Mouse (Mus musculus): ENCODE measurements around the gene Cutal. TPM values are rescaled to one million over a fixed set of nuclear protein-coding genes. Genes with fewer than 3 reads are reported as not detected.
A peak's percentile ranks its signal among the peaks of the same experiment; 100 is the strongest.

Gene Cutal
- polyA plus RNA-seq, 1 experiment from 2014 or later, result 0.65 TPM

GRCm38 (mm10) chr2:34880054-34880453, 5.9 kb downstream of the Cutal start:
- WGBS, result 81% methylated on average over 10 of the region's 10 CpGs
- ATAC-seq (ENCODE audit: low read depth), result no peak
- H3K36me3 ChIP-seq (ENCODE audit: control insufficient read depth, insufficient read depth, low read length), result no peaks in the 10 kb centered on the region
- H3K4me1 ChIP-seq (replicated peaks; ENCODE audit: control insufficient read depth, insufficient read depth, low read length), result no peaks in the 10 kb centered on the region
- H3K4me2 ChIP-seq (ENCODE audit: low read depth, low read length), result no peak overlapping the region
- no peak overlapping the region for H3K9ac ChIP-seq (ENCODE audit: low read length)
- H3K4me3 ChIP-seq (ENCODE audit: low read length), result no peak overlapping the region
- H3K27me3 ChIP-seq (ENCODE audit: control insufficient read depth, insufficient read depth, low read depth, low read length), result peaks cover 1% of the 10 kb centered on the region; the same call in 1 of the 2 replicates
- H3K9me3 ChIP-seq (ENCODE audit: control insufficient read depth, low read length), result no peaks in the 10 kb centered on the region
- no peak overlapping the region for H3K27ac ChIP-seq (ENCODE audit: low read length)

GRCm38 (mm10) chr2:34882757-34883156, 8.6 kb downstream of the Cutal start:
- ATAC-seq (ENCODE audit: low read depth), result no peak
- Histone ChIP-seq H3K4me1 (replicated peaks; ENCODE audit: control insufficient read depth, insufficient read depth, low read length) (no peaks in the 10 kb centered on the region), H3K9ac (ENCODE audit: low read length) (no peak overlapping the region), H3K27me3 (ENCODE audit: control insufficient read depth, insufficient read depth, low read depth, low read length) (no peaks in the 10 kb centered on the region), H3K27ac (ENCODE audit: low read length) (no peak overlapping the region), H3K4me2 (ENCODE audit: low read depth, low read length) (no peak overlapping the region), H3K4me3 (ENCODE audit: low read length) (no peak overlapping the region), H3K36me3 (ENCODE audit: control insufficient read depth, insufficient read depth, low read length) (no peaks in the 10 kb centered on the region), H3K9me3 (ENCODE audit: control insufficient read depth, low read length) (no peaks in the 10 kb centered on the region)
- WGBS, result 89% methylated on average over 2 of the region's 2 CpGs

DNA sequence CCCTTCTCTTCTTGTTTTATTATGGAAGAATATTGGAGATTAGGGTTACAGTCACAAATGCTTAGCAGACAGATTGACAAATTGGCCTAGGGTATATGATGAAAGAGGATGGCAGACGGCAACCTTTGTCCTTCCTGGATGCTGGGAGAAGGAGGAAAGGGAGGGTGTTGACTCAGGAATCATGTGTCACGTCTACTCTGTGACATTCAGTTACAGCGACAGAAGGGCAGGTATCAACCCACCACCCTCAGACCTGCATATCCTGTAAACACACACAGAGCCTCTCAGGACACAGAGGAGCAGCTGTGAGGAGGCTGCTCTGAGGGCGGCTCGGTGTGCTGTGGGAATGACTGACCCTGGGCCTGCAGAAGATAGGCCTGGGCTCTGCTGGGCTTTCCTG, 9.0 kb downstream of the Cutal start:
- WGBS, result 29% methylated on average over 5 of the region's 5 CpGs
- H3K9ac ChIP-seq (ENCODE audit: low read length), result no peak overlapping the region

GRCm38 (mm10) chr2:34884186-34884585, 10.0 kb downstream of the Cutal start:
- no peaks in the 10 kb centered on the region for H3K27me3 ChIP-seq (ENCODE audit: control insufficient read depth, insufficient read depth, low read depth, low read length)
- 42% methylated on average over 2 of the region's 2 CpGs for WGBS
- ATAC-seq (ENCODE audit: low read depth), result peak; percentile 71
- no peak overlapping the region for H3K4me2 ChIP-seq (ENCODE audit: low read depth, low read length)
- H3K9ac ChIP-seq (ENCODE audit: low read length), result no peak overlapping the region
- H3K9me3 ChIP-seq (ENCODE audit: control insufficient read depth, low read length), result no peaks in the 10 kb centered on the region
- no peaks in the 10 kb centered on the region for H3K4me1 ChIP-seq (replicated peaks; ENCODE audit: control insufficient read depth, insufficient read depth, low read length)
- H3K36me3 ChIP-seq (ENCODE audit: control insufficient read depth, insufficient read depth, low read length), result no peaks in the 10 kb centered on the region
- no peak overlapping the region for H3K4me3 ChIP-seq (ENCODE audit: low read length)
- H3K27ac ChIP-seq (ENCODE audit: low read length), result peak overlapping the region; percentile 66; the same call in 1 of the 2 replicates

More for the DNA sequence above, 9.0 kb downstream of the Cutal start:
- Histone ChIP-seq H3K27ac (ENCODE audit: low read length) (no peak overlapping the region; the same call in 1 of the 2 replicates), H3K4me1 (replicated peaks; ENCODE audit: control insufficient read depth, insufficient read depth, low read length) (no peaks in the 10 kb centered on the region), H3K4me3 (ENCODE audit: low read length) (no peak overlapping the region), H3K9me3 (ENCODE audit: control insufficient read depth, low read length) (no peaks in the 10 kb centered on the region), H3K36me3 (ENCODE audit: control insufficient read depth, insufficient read depth, low read length) (no peaks in the 10 kb centered on the region), H3K27me3 (ENCODE audit: control insufficient read depth, insufficient read depth, low read depth, low read length) (no peaks in the 10 kb centered on the region), H3K4me2 (ENCODE audit: low read depth, low read length) (no peak overlapping the region)
- no peak for ATAC-seq (ENCODE audit: low read depth)

DNA sequence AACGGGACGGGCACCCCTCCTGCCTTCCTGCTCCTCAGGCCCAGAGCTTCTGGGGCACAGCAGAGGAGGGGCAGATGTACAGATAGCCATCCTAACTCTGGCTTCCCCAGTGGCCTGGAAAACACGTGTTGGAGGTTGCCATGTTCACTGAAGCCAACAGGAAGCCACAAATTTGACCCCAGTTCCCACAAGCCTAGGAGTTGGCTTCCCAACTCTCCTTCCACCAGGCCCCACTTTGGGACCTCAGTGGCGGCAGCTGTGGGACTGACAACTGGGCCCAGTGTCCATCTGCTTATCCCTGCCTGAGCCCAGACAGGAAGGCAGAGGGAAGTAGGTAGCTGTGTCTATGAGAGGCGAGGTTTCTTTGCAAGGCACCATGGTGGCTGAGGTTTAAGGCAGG, 19.8 kb downstream of the Cutal start:
- Histone ChIP-seq H3K4me2 (ENCODE audit: low read depth, low read length) (no peak overlapping the region), H3K9me3 (ENCODE audit: control insufficient read depth, low read length) (no peaks in the 10 kb centered on the region), H3K36me3 (ENCODE audit: control insufficient read depth, insufficient read depth, low read length) (no peaks in the 10 kb centered on the region; the same call in 1 of the 2 replicates), H3K4me3 (ENCODE audit: low read length) (no peak overlapping the region), H3K4me1 (replicated peaks; ENCODE audit: control insufficient read depth, insufficient read depth, low read length) (no peaks in the 10 kb centered on the region), H3K9ac (ENCODE audit: low read length) (no peak overlapping the region), H3K27ac (ENCODE audit: low read length) (no peak overlapping the region), H3K27me3 (ENCODE audit: control insufficient read depth, insufficient read depth, low read depth, low read length) (no peaks in the 10 kb centered on the region)
- WGBS, result 67% methylated on average over 5 of the region's 5 CpGs
- ATAC-seq (ENCODE audit: low read depth), result no peak

DNA sequence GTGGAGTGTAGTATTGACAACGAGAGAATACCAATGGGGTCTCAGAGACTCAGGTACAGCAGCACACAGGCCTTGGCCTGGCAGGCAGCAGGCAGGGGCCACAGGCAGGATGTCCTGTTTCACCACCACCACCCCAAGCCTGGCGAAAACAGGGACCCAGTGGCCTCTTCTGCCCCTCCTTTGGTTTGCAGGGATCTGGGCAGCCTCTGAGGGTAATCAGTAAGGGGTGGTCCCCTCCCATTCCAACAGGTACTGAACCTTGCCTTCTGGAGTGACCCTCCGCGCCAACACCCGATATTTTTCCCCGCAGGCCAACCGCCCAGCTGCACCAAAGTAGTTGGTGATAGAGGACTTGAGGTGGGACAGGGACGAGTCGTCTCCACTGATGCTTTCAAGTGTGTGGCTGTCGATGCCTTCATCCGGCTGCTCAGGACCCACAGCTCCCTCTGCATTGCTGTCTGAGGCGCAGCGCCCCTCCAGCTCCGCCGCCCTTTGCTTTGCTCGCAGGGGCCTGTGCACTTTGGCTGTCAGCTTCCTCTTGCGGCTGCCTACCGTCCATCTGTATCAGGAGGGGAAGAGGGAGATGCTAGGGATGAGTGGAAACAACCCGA, 21.4 kb downstream of the Cutal start:
- Histone ChIP-seq H3K27me3 (ENCODE audit: control insufficient read depth, insufficient read depth, low read depth, low read length) (no peaks in the 10 kb centered on the region), H3K27ac (ENCODE audit: low read length) (no peak overlapping the region), H3K9ac (ENCODE audit: low read length) (no peak overlapping the region), H3K9me3 (ENCODE audit: control insufficient read depth, low read length) (no peaks in the 10 kb centered on the region), H3K4me1 (replicated peaks; ENCODE audit: control insufficient read depth, insufficient read depth, low read length) (no peaks in the 10 kb centered on the region), H3K4me3 (ENCODE audit: low read length) (no peak overlapping the region), H3K4me2 (ENCODE audit: low read depth, low read length) (no peak overlapping the region), H3K36me3 (ENCODE audit: control insufficient read depth, insufficient read depth, low read length) (no peaks in the 10 kb centered on the region; the same call in 1 of the 2 replicates)
- 75% methylated on average over 19 of the region's 19 CpGs for WGBS
- ATAC-seq (ENCODE audit: low read depth), result no peak

DNA sequence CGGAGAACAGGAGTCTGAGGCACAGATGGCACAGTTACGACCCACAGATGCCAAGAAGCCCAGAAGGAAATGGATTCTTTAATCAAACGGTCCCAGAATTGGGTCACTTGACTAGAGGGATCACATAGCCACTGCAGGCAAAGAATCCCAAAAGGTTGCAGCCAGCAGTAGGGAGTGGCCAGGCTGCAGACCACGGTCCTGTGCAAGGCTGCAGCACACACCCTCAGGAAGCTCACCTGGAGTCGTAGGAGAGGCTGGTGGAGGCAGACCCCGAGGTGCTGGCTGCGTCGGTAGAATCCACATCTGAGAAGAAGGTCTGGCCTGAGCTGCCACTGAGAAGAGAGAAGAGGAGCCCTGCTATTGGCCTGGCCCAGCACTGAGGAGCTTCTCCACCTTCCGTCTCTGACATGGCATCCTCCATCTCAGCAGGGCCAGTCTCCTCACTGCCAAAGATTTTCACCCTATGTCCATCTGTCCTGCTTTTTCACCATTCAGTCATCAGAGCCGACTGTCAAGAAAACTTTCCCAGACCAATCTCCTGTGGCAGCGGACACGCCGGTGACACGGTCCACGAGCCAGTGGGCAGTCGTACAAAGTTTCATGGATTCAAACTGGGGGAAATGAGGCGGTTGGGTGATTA, 22.7 kb downstream of the Cutal start:
- Histone ChIP-seq H3K27ac (ENCODE audit: low read length) (no peak overlapping the region), H3K4me3 (ENCODE audit: low read length) (no peak overlapping the region), H3K9ac (ENCODE audit: low read length) (no peak overlapping the region), H3K4me2 (ENCODE audit: low read depth, low read length) (no peak overlapping the region), H3K9me3 (ENCODE audit: control insufficient read depth, low read length) (no peaks in the 10 kb centered on the region), H3K27me3 (ENCODE audit: control insufficient read depth, insufficient read depth, low read depth, low read length) (no peaks in the 10 kb centered on the region), H3K36me3 (ENCODE audit: control insufficient read depth, insufficient read depth, low read length) (no peaks in the 10 kb centered on the region; the same call in 1 of the 2 replicates), H3K4me1 (replicated peaks; ENCODE audit: control insufficient read depth, insufficient read depth, low read length) (no peaks in the 10 kb centered on the region)
- ATAC-seq (ENCODE audit: low read depth), result no peak
- 79% methylated on average over 17 of the region's 17 CpGs for WGBS

DNA sequence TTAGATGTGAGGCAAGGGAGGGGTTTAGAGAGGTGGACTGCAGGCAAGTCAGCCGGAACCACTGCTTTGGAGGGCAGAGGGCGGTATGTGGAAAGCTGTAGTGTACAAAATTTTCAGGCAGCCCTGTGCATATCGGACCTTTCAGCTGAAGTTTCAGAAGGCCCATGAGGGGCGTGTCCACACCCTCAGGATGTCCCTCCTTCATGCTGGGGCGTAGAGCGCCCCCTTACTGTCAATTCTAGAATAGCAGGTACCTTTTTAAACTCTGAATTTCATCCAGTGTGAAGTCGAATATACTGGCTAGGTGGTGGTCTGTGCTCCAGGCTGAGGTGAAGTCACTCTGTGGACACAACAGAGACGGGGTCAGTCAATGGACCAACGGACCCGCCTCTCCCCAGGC, 23.6 kb downstream of the Cutal start:
- no peak overlapping the region for H3K27ac ChIP-seq (ENCODE audit: low read length)
- peak; percentile 39; the same call in 1 of the 2 replicates for ATAC-seq (ENCODE audit: low read depth)
- H3K4me3 ChIP-seq (ENCODE audit: low read length), result no peak overlapping the region
- H3K4me2 ChIP-seq (ENCODE audit: low read depth, low read length), result no peak overlapping the region
- no peaks in the 10 kb centered on the region for H3K27me3 ChIP-seq (ENCODE audit: control insufficient read depth, insufficient read depth, low read depth, low read length)
- no peaks in the 10 kb centered on the region for H3K9me3 ChIP-seq (ENCODE audit: control insufficient read depth, low read length)
- WGBS, result 17% methylated on average over 10 of the region's 10 CpGs
- peaks cover 1% of the 10 kb centered on the region for H3K4me1 ChIP-seq (replicated peaks; ENCODE audit: control insufficient read depth, insufficient read depth, low read length)
- no peak overlapping the region for H3K9ac ChIP-seq (ENCODE audit: low read length)
- H3K36me3 ChIP-seq (ENCODE audit: control insufficient read depth, insufficient read depth, low read length), result no peaks in the 10 kb centered on the region; the same call in 1 of the 2 replicates

DNA sequence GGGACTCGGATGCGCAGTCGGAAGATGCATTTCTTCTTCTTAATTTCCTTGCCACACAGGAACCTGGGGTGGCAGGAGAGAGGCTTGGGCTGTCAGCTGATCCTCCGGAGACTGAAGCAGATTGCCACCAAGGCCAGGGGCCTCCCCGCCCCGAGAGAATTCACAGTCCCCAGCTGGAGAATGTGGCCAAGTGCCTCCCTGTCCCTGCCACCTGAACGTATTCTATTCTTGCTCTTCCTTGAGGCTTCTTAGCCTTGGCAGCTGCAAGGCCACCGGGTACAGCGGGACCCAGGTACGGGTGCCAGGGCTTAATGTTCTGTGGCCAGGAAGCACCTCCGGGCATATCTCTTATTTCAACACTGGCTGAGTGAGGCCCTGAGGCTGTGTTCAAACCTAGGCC, 25.5 kb downstream of the Cutal start:
- no peak for ATAC-seq (ENCODE audit: low read depth)
- Histone ChIP-seq H3K4me3 (ENCODE audit: low read length) (no peak overlapping the region), H3K27ac (ENCODE audit: low read length) (no peak overlapping the region), H3K27me3 (ENCODE audit: control insufficient read depth, insufficient read depth, low read depth, low read length) (no peaks in the 10 kb centered on the region), H3K9ac (ENCODE audit: low read length) (no peak overlapping the region), H3K9me3 (ENCODE audit: control insufficient read depth, low read length) (no peaks in the 10 kb centered on the region), H3K4me2 (ENCODE audit: low read depth, low read length) (no peak overlapping the region), H3K36me3 (ENCODE audit: control insufficient read depth, insufficient read depth, low read length) (no peaks in the 10 kb centered on the region; the same call in 1 of the 2 replicates), H3K4me1 (replicated peaks; ENCODE audit: control insufficient read depth, insufficient read depth, low read length) (peaks cover 14% of the 10 kb centered on the region)
- 78% methylated on average over 11 of the region's 11 CpGs for WGBS
